Mouse (Mus musculus) stomach, postnatal 0 days (tissue): ENCODE measurements at regions not wholly inside any gene's neighbourhood (a gene's known extent, or its start where the extent isn't known, plus 50 kb on each side); places are given as distances from the start of the nearest gene placed in this dataset.

Experiments
- ATAC-seq: fragments of 200-750 bp; cut with Nextera tagmentation; 2 replicates; pipeline ENCODE4 v1.8.0; 2017; ENCODE audit not compliant: low FRiP score, low TSS enrichment
- DNase-seq: peaks from one replicate; pipeline ENCODE4 v3.0.0-alpha.2; 2016; ENCODE audit warnings: low spot score
- H3K27ac ChIP-seq: fragments of 300-500 bp; sonication (generic); replicated peaks from 2 replicates; pipeline ENCODE4 v1.5.1; 2014; ENCODE audit warnings: mild to moderate bottlenecking, control low read depth
- H3K27me3 ChIP-seq: fragments of 300-500 bp; sonication (generic); 2 replicates; pipeline ENCODE4 v1.6.1; 2014; ENCODE audit warnings: low read length; ENCODE audit not compliant: control insufficient read depth, insufficient read depth
- H3K36me3 ChIP-seq: fragments of 300-500 bp; sonication (generic); 2 replicates; pipeline ENCODE4 v1.6.1; 2014; ENCODE audit warnings: low read length, mixed read lengths; ENCODE audit not compliant: control insufficient read depth, insufficient read depth
- H3K4me1 ChIP-seq: fragments of 300-500 bp; sonication (generic); replicated peaks from 2 replicates; pipeline ENCODE4 v1.6.1; 2014; ENCODE audit warnings: antibody characterized with exemption; ENCODE audit not compliant: control insufficient read depth, insufficient read depth
- H3K4me2 ChIP-seq: fragments of 300-500 bp; sonication (generic); replicated peaks from 2 replicates; pipeline ENCODE4 v1.6.1; 2014; ENCODE audit warnings: low read depth, mild to moderate bottlenecking, control low read depth, moderate library complexity
- H3K4me3 ChIP-seq: fragments of 300-500 bp; sonication (generic); 2 replicates; pipeline ENCODE4 v1.5.1; 2014; ENCODE audit warnings: low read depth, low read length, control low read depth
- H3K9ac ChIP-seq: fragments of 300-500 bp; sonication (generic); 2 replicates; pipeline ENCODE4 v1.6.1; 2014; ENCODE audit warnings: mild to moderate bottlenecking, low read length, control low read depth, mixed read lengths
- H3K9me3 ChIP-seq: fragments of 300-500 bp; sonication (generic); 2 replicates; pipeline ENCODE4 v1.6.1; 2016; ENCODE audit warnings: low read length; ENCODE audit not compliant: control insufficient read depth
- CTCF ChIP-seq: IDR thresholded peaks from 2 replicates; pipeline ENCODE4 v1.5.1; 2016; ENCODE audit warnings: antibody characterized with exemption, low read depth, mild to moderate bottlenecking, moderate library complexity
- EP300 ChIP-seq: optimal IDR thresholded peaks from 2 replicates; pipeline ENCODE3; 2016; ENCODE audit warnings: antibody characterized with exemption
- WGBS: fragments of 180-500 bp; shearing (Covaris S2); extraction: QIAGEN DNeasy Blood & Tissue Kit; methylation state at CpG from one replicate; pipeline ENCODE4 v1.1.7; 2014; 5-methylcytosine and 5-hydroxymethylcytosine counted together

DNA sequence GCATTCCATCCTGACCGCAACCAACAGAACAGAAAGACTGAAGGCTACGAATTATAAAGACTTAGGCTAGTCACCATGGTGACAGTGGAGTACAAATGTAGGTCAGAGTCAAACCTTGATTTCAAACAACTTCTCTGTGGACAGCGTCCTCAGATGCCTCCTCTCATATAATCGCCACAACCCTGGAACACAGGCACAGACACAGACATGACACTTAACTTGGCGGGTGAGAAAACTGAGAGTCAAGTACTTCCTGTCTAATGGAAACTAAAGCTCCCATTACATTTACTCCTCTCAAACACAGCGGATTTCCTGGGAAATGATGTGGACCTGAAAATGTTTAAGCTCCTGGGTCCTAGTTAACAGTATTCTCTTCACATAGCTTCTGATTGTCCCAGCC, 149.5 kb upstream of the Frmd6 start:
- Histone ChIP-seq H3K36me3 (no peaks in the 10 kb centered on the region), H3K4me3 (no peak overlapping the region), H3K9ac (no peak overlapping the region), H3K9me3 (no peaks in the 10 kb centered on the region), H3K4me2 (no peak overlapping the region), H3K27ac (no peak overlapping the region), H3K4me1 (no peaks in the 10 kb centered on the region), H3K27me3 (no peaks in the 10 kb centered on the region)
- TF ChIP-seq EP300 = no peak
- 82% methylated on average over 6 of the region's 6 CpGs for WGBS
- DNase-seq (no peak), ATAC-seq (no peak)

DNA sequence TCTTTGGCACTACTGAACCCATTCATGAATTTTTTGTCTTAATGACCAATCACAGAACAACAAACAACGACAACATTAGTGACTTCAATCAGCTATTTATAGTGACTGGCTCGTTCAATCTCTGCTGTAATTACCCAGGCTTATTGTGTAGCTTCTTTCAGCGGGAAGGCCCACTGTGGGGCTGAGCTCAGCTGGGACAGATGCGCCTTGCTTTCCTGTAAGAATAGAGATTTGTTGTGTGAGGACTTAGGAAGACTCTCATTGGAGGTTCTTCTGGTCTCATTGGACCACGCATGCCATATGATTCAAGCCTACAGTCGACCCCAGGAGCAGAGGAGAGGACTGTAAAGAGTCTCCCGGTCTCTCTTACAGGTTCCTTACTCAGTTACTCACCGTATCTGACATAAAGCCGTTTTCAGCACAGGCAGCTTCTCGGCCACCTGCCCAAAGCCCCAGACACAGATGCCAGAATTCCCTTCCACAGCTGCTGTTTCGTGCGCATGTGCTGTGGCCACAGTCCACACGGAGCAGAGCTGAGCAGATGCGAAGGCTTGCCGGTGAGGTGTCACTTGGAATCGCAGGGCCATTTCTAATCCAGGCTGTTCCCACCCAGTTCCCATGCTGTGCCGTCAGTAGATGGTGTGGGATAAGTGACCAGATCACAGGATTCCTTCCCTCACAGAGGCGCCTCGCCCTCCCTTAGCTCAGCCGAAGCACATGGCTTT, 145.5 kb upstream of the Frmd6 start:
- Histone ChIP-seq H3K27ac (0 out of 2 replicates have a peak overlapping the region, but pooled peaks have one; percentile 3), H3K9me3 (no peaks in the 10 kb centered on the region), H3K36me3 (no peaks in the 10 kb centered on the region), H3K9ac (no peak overlapping the region), H3K4me3 (no peak overlapping the region), H3K4me1 (no peaks in the 10 kb centered on the region), H3K27me3 (no peaks in the 10 kb centered on the region), H3K4me2 (no peak overlapping the region)
- 58% methylated on average over 20 of the region's 20 CpGs for WGBS
- TF ChIP-seq EP300 (no peak), CTCF (peak; percentile 46)
- DNase-seq (peak; percentile 30), ATAC-seq (peak; percentile 64)

DNA sequence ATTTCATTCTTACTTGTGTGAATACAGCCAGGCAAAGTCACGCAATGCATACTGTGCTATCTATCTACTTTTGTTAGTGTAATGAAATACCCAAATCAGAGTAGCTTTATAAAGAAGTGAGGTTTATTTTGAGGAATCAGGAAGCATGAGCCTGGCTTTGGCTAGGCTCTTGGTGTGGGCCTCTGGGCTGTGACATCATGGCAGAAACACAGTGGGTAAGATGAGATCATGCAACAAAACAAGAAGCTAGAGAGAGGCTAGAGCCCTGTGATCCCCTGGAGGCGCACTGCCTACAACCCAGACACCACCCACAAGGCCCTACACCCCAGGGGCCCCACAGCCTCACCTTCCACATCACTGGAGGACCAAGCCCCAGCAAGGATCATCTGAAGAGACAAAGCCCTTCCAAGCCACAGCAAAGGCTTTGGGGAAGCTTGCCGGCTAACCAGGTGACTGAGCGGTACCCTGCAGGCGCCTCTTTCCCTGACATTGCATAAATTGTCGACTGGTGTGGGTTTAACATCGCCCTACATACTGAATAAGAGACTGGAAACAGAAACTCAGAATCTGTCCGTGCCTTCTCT, 143.8 kb upstream of the Frmd6 start:
- Histone ChIP-seq H3K4me2 (no peak overlapping the region), H3K36me3 (no peaks in the 10 kb centered on the region), H3K9ac (no peak overlapping the region), H3K27me3 (no peaks in the 10 kb centered on the region), H3K9me3 (no peaks in the 10 kb centered on the region), H3K4me1 (peaks cover 3% of the 10 kb centered on the region; the same call in 1 of the 2 replicates), H3K4me3 (no peak overlapping the region), H3K27ac (0 out of 2 replicates have a peak overlapping the region, but pooled peaks have one; percentile 24)
- WGBS = 69% methylated on average over 8 of the region's 8 CpGs
- ATAC-seq = no peak
- no peak for DNase-seq
- no peak for TF ChIP-seq EP300
- no peak for TF ChIP-seq CTCF

DNA sequence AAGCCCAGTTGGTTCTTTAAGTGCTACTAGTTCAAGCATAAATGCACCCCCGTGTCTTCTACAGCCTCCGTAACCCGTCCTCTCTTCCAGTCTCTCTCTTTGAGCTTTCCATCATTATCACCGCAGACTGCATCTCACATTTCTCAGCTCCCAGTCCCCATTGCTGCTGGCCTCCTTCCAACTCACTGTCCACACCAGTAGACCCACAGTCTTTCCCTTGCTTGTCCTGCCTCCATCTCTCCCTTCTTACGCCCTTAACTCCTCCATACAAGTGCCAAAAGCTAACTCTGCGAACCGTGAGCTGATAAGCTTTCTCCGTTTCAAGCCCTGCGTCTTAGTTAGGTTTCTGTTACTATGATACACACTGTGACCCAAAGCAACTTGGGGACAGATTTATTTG, 141.0 kb upstream of the Frmd6 start:
- Histone ChIP-seq H3K9me3 (no peaks in the 10 kb centered on the region), H3K4me1 (peaks cover 3% of the 10 kb centered on the region; the same call in 1 of the 2 replicates), H3K9ac (no peak overlapping the region), H3K36me3 (no peaks in the 10 kb centered on the region), H3K4me3 (no peak overlapping the region), H3K4me2 (no peak overlapping the region), H3K27me3 (no peaks in the 10 kb centered on the region), H3K27ac (no peak overlapping the region)
- TF ChIP-seq CTCF (no peak), EP300 (no peak)
- 75% methylated on average over 9 of the region's 9 CpGs for WGBS
- no peak for DNase-seq
- ATAC-seq = no peak

DNA sequence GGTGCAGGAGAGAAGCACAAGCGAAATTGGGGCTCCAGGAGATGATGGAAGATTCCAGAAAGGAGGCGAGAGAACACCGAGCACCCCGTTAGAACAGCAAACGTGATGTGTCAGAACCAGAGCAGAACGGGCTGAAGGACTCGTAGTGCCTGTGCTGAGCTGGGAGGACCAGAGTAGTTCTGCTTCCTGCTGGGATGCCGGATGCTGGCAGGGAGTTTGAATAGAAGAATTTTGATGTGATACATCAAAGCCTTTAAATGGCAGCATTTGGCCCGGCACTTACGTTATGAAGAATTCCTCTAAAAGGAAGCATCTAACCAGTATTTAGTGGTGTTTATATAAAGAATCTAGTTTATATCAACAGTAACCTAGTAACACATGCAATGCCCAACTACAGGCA, 139.9 kb upstream of the Frmd6 start:
- 50% methylated on average over 10 of the region's 10 CpGs for WGBS
- H3K4me3 ChIP-seq = no peak overlapping the region
- H3K27ac ChIP-seq = peak overlapping the region; percentile 58
- ATAC-seq = no peak; the same call in 1 of the 2 replicates
- TF ChIP-seq CTCF (no peak), EP300 (no peak)
- no peak overlapping the region for H3K9ac ChIP-seq
- no peak overlapping the region for H3K4me2 ChIP-seq
- no peaks in the 10 kb centered on the region for H3K36me3 ChIP-seq
- peaks cover 3% of the 10 kb centered on the region; the same call in 1 of the 2 replicates for H3K4me1 ChIP-seq
- no peaks in the 10 kb centered on the region for H3K9me3 ChIP-seq
- no peak for DNase-seq
- no peaks in the 10 kb centered on the region for H3K27me3 ChIP-seq

DNA sequence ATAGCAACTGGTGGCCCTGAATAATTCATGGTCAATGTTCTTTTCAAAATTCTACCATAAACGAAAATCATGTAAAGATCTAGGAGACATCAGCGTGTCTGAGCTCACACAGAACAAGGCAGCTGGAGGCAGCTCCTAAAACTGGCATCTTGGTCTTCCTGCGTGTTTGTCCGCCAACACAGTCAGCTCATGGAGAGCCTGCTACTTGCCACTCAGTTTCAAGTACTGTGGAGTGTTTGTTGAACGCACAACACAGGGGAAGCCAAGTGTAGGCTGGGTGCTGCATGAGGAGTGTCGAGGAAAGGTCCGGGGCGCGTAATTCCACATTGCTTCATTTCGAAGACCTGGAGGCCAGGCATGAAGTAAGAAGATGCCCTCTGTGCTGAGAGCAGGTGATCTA, 139.0 kb upstream of the Frmd6 start:
- H3K27me3 ChIP-seq = no peaks in the 10 kb centered on the region
- 84% methylated on average over 10 of the region's 10 CpGs for WGBS
- ATAC-seq (no peak), DNase-seq (no peak)
- peak overlapping the region; percentile 58 for H3K27ac ChIP-seq
- no peak overlapping the region for H3K4me3 ChIP-seq
- no peak overlapping the region for H3K4me2 ChIP-seq
- H3K4me1 ChIP-seq = peaks cover 3% of the 10 kb centered on the region; the same call in 1 of the 2 replicates
- no peak for TF ChIP-seq CTCF
- TF ChIP-seq EP300 = no peak
- H3K36me3 ChIP-seq = no peaks in the 10 kb centered on the region
- no peaks in the 10 kb centered on the region for H3K9me3 ChIP-seq
- H3K9ac ChIP-seq = no peak overlapping the region
